Mouse (Mus musculus): ENCODE data around the gene Mpped2.

- TF ChIP-seq EP300 (optimal IDR thresholded peaks at IDR 0.05) (no peak), CTCF (IDR thresholded peaks at IDR 0.05; ENCODE audit: low read depth) (no peak)
Observed at GRCm38 (mm10) chr2:106826806-106827205, 133.7 kb downstream of the Mpped2 start.
